Mouse (Mus musculus): ENCODE measurements at regions not wholly inside any gene's neighbourhood (a gene's known extent, or its start where the extent isn't known, plus 50 kb on each side); places are given as distances from the start of the nearest gene placed in this dataset.

DNA sequence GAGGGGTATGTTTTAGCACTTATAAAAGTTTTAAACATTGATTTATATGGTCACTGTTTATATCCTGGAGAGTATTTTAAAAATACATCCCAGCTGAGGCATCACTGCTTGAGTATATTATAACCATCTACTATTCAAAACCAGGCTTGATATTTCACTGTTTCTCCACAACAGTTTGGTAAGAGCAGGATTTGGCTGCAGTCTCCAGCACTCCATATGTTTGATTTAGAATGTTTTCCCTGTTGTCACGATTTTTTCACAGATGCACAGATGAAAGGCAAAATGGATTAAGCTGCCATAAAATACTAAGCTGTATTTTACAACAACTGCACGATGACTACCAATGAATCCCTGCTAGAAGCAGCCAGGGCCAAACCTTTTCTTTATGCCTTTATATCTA, 166.6 kb downstream of the Cox7b2 start:
- peak; percentile 11 to 24 for DNase-seq

DNA sequence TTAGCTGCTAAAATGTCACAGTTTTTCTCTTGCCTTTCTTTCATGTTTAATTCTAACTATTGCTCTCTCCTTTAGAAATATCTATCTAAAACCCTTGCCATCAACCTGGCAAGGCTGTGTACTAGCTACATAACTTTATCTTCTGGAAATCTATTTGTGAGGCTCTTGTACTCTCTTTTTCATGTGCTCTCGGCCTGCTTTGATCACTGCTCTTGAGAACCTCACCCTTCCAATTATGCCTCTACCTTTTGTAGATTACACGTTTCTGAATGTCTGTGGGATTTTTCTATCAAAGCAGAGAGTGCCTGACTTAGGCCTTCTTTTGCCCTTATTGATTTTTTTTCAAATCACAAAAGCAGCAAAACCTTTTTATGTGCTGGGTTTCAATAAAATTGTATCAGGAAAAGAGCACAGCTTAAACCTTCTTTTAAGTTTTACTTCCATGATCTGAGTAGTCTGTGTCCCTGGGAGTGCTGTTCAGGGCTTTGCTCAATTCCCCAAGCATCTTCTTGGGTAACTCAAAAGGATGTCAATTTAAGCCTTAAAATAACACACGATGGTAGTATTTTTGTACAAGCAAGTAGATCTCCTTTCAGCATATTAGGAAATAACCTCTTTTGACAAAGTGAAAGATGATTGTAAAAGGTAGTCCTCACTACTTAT, 181.7 kb downstream of the Cox7b2 start:
- no peak for DNase-seq

DNA sequence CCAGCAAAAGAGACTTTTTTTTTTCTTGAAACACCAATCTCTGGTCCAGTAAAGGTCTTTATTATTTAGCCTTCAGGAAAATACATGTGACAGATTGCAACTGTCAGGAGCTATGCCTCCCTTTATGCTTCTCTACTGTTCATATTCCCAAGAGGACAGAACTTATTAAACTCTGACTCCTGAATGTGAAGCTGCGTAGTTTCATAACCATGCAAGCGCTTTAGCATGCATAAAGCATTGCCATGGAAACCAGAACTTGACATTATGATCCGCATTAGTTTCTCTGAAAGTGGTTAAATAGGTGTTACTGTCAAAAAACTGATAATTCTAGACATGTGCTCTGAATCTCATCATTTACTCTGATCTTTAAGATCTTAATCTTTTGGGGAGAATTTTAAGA, 206.5 kb downstream of the Cox7b2 start:
- no peak for DNase-seq

DNA sequence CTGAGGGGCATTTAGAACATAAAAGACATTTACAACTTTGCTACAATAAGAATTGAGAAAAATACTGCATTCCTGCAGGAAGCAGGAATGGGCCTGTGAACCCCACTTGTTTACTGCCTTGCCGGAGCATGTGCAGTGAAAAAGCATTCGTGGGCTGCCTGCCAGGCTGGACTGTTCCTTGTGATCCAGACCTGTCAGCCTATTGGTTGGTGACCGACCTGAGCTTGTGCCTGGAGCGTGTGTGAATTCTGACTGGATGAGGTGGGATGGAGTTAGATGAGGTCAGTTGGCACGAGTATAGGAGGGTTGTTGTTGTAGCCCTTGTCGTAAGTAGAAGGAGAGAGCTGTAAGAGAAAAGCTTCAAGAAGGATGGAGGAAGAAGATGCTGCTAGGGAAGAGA, 213.8 kb upstream of the Gabra2 start:
- no peak for DNase-seq

DNA sequence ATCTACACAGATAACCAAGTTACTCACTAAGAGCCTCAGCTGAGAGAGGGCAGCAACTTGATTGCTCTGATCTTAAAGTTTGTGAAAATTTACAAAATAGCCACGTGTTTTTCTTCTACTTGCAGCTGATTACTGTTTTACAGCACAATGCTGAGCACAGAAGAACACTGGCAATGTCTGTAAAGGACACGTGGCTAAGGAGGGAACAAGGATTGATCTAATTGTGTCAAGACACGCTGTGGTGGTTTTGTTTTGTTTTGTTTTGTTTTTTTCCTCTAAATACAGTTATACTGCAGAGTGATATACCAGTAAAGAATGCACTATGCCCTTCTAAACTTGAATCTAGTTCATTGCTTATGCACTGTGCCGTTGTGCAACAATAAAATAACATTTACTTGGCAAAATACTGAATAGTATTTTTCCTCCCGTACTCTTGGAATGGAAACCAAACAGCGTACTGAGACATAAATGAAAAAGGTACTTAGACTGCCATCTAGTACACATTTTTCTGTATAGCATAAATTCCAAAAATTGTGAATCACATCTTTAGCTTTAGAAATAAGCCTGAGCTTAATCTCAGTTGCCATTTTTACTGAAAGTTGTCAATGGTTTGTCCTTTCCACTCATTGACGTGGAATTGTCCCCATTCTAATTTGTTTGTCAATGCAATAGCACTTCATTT, 166.7 kb upstream of the Gabra2 start:
- DNase-seq = no peak

DNA sequence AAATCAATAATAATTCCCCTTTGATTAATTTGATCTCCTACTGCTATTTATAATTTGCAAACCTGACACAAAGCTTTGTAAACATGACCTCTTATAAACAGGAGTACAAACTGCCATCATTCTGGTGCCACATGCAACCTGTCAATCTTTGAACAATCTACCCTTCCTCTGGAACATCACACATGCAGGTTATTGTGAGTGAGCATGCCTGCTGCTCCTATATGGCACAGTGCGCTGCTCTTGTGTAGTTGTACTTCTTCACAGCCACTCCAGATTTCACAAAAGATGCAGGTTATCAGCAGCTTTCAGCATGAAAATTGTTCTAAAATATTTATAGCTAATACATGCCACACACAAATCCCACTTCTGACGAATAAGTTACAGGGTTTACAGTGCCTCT, 153.6 kb upstream of the Gabra2 start:
- no peak for DNase-seq

DNA sequence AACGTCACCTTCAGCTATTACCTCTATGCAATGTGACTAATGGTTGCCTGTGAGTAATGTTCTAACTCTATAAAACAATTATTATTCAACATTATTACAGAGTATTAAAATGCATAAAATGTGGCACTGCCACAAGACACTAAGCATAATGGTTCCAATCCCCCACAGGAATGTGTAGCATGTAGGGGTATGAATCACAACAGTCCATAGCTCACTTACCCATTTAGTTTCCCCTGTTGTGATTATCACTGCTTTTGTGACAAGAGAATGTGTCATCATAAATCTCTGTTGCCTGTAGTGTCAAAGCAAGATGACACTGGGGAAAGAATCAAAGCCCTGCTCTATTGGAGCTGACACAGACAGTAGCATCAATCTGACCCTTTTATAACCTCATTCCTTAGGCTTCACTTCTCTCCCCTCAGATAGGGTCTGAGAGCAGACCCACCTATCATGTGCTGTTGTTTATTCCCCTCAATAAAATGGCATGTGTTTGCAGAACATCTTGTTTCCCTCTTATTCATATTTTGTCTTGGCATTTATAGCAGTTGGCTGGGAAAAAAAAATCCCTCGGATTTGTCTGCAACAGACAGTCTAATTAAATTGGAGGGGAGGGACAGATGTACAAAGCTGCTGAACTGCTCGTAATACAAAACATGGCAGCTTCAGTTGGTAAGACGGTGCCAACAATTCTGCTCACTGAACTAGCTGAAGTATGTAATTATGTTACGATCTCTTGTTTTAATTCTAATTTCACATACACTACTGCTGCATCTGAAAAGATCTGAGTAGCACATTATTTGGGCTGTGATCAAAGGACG, 152.9 kb upstream of the Gabra2 start:
- peak in 1 of 2 experiments; percentile 42 for DNase-seq

DNA sequence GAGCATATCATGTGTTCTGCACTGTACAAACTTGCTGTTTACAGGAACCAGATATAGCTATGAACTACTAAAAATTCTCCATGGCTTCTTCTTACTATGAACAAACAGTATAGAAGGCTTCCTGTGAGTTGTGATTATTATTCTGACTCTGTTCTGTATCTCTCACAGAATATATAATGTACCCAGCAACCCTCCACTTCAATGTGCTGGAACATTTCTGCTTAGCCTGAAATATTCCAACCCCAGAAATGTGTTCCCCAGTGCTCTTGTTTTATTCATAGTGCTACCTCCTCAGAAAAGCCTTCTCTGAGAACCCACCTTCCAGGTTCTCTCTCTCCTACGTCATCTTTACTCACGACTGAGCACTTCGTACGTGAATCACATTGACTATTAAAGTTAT, 132.0 kb upstream of the Gabra2 start:
- DNase-seq = no peak

DNA sequence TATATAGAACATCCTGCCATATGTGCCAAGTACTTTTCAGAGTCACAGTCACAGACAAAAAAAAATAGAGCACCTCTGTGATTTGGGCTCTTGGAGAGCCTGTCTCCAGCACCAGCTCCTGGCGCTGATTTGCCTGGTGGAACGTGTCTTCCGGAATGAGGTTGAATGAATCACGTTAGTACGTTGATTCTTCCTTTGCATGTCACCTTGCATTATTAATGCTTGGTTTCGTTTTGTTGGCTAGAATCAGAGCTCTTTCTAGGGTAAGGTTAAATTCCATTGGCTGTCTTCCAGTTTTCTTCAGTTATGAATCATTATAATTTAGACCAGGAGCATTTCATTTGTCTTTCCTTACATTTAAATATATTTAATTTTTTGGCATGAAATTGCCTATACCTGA, 105.2 kb upstream of the Gabra2 start:
- DNase-seq = no peak

DNA sequence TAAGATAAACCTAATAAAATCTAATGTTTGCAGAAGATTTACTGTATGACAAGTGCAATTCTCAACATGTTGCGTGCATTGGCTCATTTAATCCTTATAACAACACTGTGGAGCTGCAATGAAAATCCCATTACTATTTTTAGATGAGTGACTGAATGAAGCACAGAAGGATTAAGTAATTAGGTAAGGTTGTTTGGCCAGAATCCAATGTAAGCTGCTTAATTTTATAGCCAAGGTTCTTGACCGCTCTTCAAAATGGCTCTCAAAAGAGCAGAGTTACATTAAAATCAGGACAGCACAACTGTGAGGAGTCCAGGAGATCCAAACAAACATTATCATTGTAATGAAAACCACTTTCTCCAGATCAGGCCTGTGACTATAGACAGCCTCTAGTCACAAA, 81.7 kb upstream of the Gabra2 start:
- DNase-seq = no peak

DNA sequence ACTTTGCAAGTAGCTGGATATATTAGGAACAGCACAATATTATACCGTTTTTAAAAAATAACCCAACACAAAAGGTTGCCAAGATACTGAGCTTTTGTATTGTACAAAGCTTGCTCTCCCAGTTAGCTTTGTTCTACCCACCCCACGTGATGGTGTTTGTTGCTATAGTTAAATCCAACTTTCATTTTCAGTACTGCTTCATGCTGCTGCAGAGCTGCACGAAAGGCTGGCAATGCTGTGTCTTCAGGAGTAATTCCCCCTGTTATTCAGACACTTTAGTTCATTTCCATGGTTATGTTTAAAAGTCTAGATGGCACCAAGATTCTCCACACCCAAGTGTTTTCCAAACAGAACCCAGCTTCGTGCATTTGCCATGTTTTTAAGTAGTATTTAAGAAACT, 74.7 kb upstream of the Gabra2 start:
- peak; percentile 11 to 13 for DNase-seq

Data from layer of hippocampus, postnatal 36 days (tissue).